Mouse (Mus musculus): ENCODE data around the gene Gpalpp1. TPM values are rescaled to one million over a fixed set of nuclear protein-coding genes. Genes with fewer than 3 reads are reported as not detected.

The Gpalpp1 gene
- polyA plus RNA-seq, 1 experiment from 2014 or later = 13.4 TPM

DNA sequence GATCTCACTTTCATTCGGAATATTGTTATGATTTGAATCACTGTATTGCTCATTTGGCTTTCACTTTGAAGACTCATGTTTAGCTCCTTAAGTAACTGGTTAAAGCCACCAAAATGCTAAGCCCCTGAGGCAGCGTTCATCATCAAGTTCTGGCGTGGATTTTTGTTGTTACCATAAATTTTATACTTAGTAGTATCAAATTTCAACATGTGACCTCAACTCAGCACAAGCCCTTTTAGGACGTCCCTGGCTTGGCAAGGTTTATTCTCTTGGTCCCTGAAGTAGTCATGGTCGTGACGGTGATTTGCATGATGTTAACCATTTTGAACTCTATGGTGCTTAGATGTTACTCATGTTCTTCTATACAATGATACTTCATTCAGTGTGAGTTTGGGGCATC is 36.5 kb upstream of the Gpalpp1 start:
- H3K4me3 ChIP-seq = no peak overlapping the region
- no peaks in the 10 kb centered on the region for H3K9me3 ChIP-seq (replicated peaks)
- H3K4me2 ChIP-seq = no peak overlapping the region
- no peak for ATAC-seq (ENCODE audit: insufficient number of reproducible peaks, low FRiP score)
- no peaks in the 10 kb centered on the region for H3K36me3 ChIP-seq
- no peaks in the 10 kb centered on the region for H3K27me3 ChIP-seq (replicated peaks)
- WGBS = 81% methylated on average over 6 of the region's 6 CpGs
- H3K9ac ChIP-seq = no peak overlapping the region
- H3K4me1 ChIP-seq (replicated peaks) = peaks cover 23% of the 10 kb centered on the region
- no peak overlapping the region for H3K27ac ChIP-seq (ENCODE audit: poor library complexity, severe bottlenecking)

DNA sequence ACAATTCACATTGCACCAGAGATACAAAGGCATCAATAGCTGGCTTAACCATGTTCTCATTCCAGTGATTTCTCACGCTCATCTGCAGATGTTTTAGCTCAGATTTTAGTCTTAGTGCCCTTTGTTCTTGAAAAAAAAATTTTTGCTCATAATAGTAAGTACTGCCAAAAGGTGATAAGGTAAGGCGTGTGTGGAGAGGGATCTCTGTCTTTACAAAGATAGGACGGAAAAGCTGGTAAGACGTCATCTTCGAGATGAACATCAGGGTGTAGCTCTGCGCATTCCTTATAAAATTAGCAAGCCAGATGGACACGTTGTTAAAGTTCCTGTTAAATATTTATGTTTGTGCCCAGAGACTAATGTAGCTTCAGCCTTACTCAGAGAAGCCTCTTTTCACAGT is 35.3 kb upstream of the Gpalpp1 start:
- no peaks in the 10 kb centered on the region for H3K36me3 ChIP-seq
- no peak overlapping the region for H3K27ac ChIP-seq (ENCODE audit: poor library complexity, severe bottlenecking)
- no peaks in the 10 kb centered on the region for H3K27me3 ChIP-seq (replicated peaks)
- no peak overlapping the region for H3K9ac ChIP-seq
- WGBS = 29% methylated on average over 7 of the region's 7 CpGs
- no peaks in the 10 kb centered on the region for H3K9me3 ChIP-seq (replicated peaks)
- H3K4me2 ChIP-seq = peak overlapping the region; percentile 40
- peaks cover 17% of the 10 kb centered on the region for H3K4me1 ChIP-seq (replicated peaks)
- no peak for ATAC-seq (ENCODE audit: insufficient number of reproducible peaks, low FRiP score)
- no peak overlapping the region for H3K4me3 ChIP-seq

DNA sequence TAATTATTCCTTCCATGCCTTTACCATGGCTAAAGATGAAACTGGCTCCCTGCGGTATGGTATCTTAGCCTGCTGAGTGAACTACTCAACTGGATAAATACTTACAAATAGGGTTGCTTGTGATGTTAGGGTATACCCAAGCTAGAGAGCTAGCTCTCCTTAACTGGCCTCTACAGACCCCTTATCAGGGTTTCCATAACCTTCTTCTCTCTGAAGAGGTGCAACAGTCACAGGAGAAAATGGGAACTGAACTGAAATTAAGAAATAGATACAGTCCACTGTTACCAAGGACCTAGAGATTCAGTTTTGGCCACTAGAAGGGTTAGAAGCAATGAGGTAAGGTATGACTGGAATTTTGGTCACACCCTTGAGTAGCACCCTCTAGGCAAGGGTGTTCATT is 34.7 kb upstream of the Gpalpp1 start:
- H3K9me3 ChIP-seq (replicated peaks) = no peaks in the 10 kb centered on the region
- H3K4me1 ChIP-seq (replicated peaks) = peaks cover 14% of the 10 kb centered on the region
- whole genome bisulfite sequencing = 64% methylated on average over 1 of the region's 1 CpGs
- H3K27me3 ChIP-seq (replicated peaks) = no peaks in the 10 kb centered on the region
- no peak overlapping the region for H3K9ac ChIP-seq
- no peak overlapping the region for H3K4me3 ChIP-seq
- no peak overlapping the region for H3K27ac ChIP-seq (ENCODE audit: poor library complexity, severe bottlenecking)
- no peak for ATAC-seq (ENCODE audit: insufficient number of reproducible peaks, low FRiP score)
- H3K4me2 ChIP-seq = no peak overlapping the region
- no peaks in the 10 kb centered on the region for H3K36me3 ChIP-seq

DNA sequence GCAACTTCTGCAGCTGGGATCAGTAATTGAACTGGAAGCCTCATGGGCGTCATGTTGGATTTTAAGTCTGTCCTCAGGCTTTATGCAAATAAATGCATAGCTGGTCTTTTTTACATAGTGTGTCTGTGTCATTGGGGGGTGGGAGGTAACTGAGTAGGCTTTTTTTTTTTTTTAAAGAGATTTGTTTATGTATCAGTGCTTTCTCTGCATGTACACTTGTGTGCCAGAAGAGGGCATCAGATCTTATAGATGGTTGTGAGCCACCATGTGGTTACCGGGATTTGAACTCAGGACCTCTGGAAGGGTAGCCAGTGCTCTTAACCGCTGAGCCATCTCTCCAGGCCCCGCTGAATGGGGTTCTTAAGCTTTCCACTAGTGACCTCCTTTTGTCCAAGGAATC is 24.4 kb upstream of the Gpalpp1 start:
- 95% methylated on average over 4 of the region's 4 CpGs for WGBS
- no peaks in the 10 kb centered on the region for H3K9me3 ChIP-seq (replicated peaks)
- H3K27me3 ChIP-seq (replicated peaks) = no peaks in the 10 kb centered on the region
- H3K4me3 ChIP-seq = no peak overlapping the region
- H3K4me1 ChIP-seq (replicated peaks) = no peaks in the 10 kb centered on the region
- H3K36me3 ChIP-seq = peaks cover 62% of the 10 kb centered on the region
- no peak overlapping the region for H3K9ac ChIP-seq
- no peak overlapping the region for H3K27ac ChIP-seq (ENCODE audit: poor library complexity, severe bottlenecking)
- no peak overlapping the region for H3K4me2 ChIP-seq
- no peak for ATAC-seq (ENCODE audit: insufficient number of reproducible peaks, low FRiP score)

DNA sequence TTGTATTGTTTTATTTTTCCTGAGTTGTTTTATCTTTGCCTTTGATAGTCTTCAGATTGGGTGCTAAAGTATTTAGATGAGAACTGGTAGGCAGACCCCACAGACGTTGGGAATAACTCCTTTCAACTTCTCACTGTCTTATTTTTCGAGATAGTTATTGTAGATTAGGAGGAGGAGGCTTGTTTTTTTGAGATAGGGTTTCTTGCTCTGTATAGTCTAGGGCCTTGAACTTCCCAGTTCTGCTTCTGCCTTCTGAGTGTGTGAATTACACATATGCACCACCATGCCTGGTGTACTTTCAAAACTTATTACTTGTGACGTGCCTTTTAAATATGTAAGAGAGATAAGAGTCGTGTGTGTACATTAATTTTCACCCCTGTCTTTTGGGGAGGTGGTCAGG is 17.6 kb upstream of the Gpalpp1 start:
- Histone ChIP-seq H3K9ac (no peak overlapping the region), H3K4me2 (no peak overlapping the region), H3K36me3 (peaks cover 84% of the 10 kb centered on the region), H3K9me3 (replicated peaks) (no peaks in the 10 kb centered on the region), H3K27ac (ENCODE audit: poor library complexity, severe bottlenecking) (no peak overlapping the region), H3K4me1 (replicated peaks) (no peaks in the 10 kb centered on the region; the same call in 1 of the 2 replicates), H3K4me3 (no peak overlapping the region), H3K27me3 (replicated peaks) (no peaks in the 10 kb centered on the region)
- 74% methylated on average over 4 of the region's 4 CpGs for WGBS
- no peak for ATAC-seq (ENCODE audit: insufficient number of reproducible peaks, low FRiP score)

DNA sequence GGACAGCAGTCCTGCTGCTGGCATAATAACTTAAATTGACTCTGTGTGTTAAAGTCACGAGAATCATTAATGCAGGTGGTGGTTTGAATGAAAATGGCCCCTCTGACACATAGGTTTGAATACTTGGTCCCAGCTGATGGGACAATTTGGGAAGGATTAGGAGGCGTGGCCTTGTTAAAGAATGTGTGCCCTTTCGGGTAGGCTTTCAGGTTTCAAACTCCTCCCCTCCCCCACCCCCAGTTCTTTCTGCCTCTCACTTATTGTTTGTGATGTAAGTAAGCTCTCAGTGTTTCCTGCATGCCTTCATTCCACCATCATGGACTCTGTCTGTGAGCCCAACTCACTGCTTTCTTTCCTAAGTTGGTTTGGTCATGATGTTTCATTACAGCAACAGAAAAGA is 16.8 kb upstream of the Gpalpp1 start:
- no peak overlapping the region for H3K9ac ChIP-seq
- WGBS = 84% methylated on average over 3 of the region's 3 CpGs
- H3K4me2 ChIP-seq = no peak overlapping the region
- H3K9me3 ChIP-seq (replicated peaks) = no peaks in the 10 kb centered on the region
- no peak overlapping the region for H3K4me3 ChIP-seq
- peaks cover 79% of the 10 kb centered on the region for H3K36me3 ChIP-seq
- H3K27me3 ChIP-seq (replicated peaks) = no peaks in the 10 kb centered on the region
- H3K27ac ChIP-seq (ENCODE audit: poor library complexity, severe bottlenecking) = no peak overlapping the region
- ATAC-seq (ENCODE audit: insufficient number of reproducible peaks, low FRiP score) = no peak
- peaks cover 8% of the 10 kb centered on the region for H3K4me1 ChIP-seq (replicated peaks)

DNA sequence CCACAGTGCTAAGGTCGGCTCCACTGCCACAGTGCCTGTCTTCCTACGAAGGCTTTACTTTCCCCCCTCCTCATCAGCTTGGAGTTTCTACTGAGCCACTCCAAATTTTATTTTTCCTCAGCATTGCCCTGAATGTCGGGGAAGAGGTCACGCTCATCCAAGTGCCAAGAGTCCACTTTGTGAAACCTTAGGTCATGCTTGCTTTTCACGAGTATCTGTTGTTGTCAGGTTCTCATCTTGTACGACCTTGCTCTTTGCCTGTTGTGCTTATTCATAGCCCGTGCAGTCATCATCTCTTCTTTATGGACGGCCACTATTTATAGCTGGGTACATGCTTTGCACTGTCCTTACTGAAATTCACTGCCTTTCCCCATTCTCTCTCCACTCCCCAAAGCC is 12.1 kb upstream of the Gpalpp1 start:
- Histone ChIP-seq H3K4me3 (no peak overlapping the region), H3K27ac (ENCODE audit: poor library complexity, severe bottlenecking) (peak overlapping the region; percentile 58), H3K36me3 (peaks cover 65% of the 10 kb centered on the region), H3K27me3 (replicated peaks) (no peaks in the 10 kb centered on the region), H3K4me1 (replicated peaks) (peaks cover 11% of the 10 kb centered on the region), H3K4me2 (no peak overlapping the region), H3K9me3 (replicated peaks) (no peaks in the 10 kb centered on the region), H3K9ac (no peak overlapping the region)
- WGBS = 70% methylated on average over 8 of the region's 8 CpGs
- no peak for ATAC-seq (ENCODE audit: insufficient number of reproducible peaks, low FRiP score)

DNA sequence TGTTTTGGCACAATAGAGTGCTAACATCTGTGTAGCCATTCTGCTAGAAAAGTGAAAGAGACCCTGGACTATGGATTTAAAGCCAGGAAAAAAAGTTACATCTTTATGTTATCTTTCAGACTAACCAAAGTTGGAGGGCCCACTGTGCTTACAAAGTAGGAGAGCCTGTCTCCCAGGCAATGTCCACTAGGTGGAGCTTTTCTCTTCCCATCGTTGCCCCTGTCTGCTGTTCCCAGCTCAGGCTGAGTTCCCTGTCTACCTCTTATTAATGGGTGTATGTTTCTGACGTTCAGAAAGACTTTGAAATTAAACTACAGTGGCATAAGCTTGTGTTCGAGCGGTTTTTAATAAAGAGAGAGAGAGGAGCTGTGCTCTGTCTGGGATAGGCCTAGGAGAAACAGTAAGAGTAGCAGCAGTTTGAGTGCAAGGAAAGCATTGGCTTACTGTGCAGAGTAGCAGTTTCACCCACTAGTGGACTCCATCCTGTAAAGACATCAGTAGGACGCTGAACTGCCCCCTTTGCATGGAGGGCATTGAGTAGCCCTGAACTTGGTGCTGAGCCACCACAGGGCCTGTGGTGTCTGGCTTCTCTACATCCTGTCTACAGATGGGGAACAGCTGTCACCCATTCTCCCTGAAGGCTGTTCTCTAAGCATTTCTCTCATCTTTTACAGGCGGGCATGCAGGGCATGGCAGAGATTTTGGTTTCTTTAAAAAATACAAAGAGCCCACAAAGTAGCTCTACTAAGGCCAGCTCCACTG is 11.5 kb upstream of the Gpalpp1 start:
- peaks cover 61% of the 10 kb centered on the region for H3K36me3 ChIP-seq
- no peak overlapping the region for H3K9ac ChIP-seq
- peak overlapping the region; percentile 58 for H3K27ac ChIP-seq (ENCODE audit: poor library complexity, severe bottlenecking)
- no peak overlapping the region for H3K4me3 ChIP-seq
- ATAC-seq (ENCODE audit: insufficient number of reproducible peaks, low FRiP score) = no peak
- peaks cover 11% of the 10 kb centered on the region for H3K4me1 ChIP-seq (replicated peaks)
- 60% methylated on average over 6 of the region's 6 CpGs for WGBS
- H3K4me2 ChIP-seq = no peak overlapping the region
- H3K27me3 ChIP-seq (replicated peaks) = no peaks in the 10 kb centered on the region
- H3K9me3 ChIP-seq (replicated peaks) = no peaks in the 10 kb centered on the region

DNA sequence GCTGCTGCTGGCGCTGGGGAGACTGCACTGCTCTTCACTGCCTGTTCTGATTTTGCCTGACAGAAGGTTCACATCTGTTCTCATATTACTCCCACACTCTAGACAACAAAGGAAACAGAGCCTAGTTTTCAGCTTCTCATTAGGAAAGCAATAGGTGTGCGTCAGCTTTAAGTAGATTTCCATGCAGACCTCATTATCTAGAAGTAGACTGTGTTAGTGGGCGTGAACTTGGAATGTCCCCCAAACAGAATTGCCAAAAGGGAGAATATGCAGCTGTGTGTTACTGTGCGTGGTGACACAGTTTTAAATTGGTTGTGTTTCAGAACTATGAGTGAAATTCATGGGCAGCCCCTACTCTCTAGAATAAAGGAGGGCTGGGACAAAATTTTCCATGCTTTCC is 9.9 kb upstream of the Gpalpp1 start:
- WGBS = 85% methylated on average over 4 of the region's 4 CpGs
- peaks cover 59% of the 10 kb centered on the region for H3K36me3 ChIP-seq
- no peak for ATAC-seq (ENCODE audit: insufficient number of reproducible peaks, low FRiP score)

DNA sequence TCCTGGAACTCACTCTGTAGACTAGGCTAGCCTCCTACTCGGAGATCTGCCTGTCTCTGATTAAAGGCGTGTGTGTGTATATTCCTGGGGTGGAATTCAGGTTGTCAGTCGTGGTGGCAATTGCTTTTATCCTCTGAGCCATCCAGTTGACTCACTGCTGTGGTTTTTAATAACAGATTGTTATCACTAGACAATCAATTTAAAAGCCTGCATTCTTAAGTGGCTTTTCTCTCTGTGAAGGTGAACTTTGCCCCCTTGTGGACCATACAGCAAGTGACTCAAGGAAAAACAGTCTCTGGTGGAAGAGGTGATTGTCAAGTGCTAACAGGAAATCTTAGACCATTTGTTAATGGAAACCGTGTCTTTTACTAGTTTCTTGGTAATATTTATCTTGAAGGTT is 8.4 kb upstream of the Gpalpp1 start:
- no peak overlapping the region for H3K4me2 ChIP-seq
- WGBS = 76% methylated on average over 4 of the region's 4 CpGs
- no peak overlapping the region for H3K4me3 ChIP-seq
- H3K27ac ChIP-seq (ENCODE audit: poor library complexity, severe bottlenecking) = no peak overlapping the region
- H3K9ac ChIP-seq = no peak overlapping the region
- no peak for ATAC-seq (ENCODE audit: insufficient number of reproducible peaks, low FRiP score)
- H3K4me1 ChIP-seq (replicated peaks) = peaks cover 11% of the 10 kb centered on the region
- H3K36me3 ChIP-seq = peaks cover 59% of the 10 kb centered on the region
- no peaks in the 10 kb centered on the region for H3K27me3 ChIP-seq (replicated peaks)
- H3K9me3 ChIP-seq (replicated peaks) = no peaks in the 10 kb centered on the region

More for the DNA sequence above, 9.9 kb upstream of the Gpalpp1 start:
- Histone ChIP-seq H3K27ac (ENCODE audit: poor library complexity, severe bottlenecking) (no peak overlapping the region), H3K9me3 (replicated peaks) (no peaks in the 10 kb centered on the region), H3K4me2 (no peak overlapping the region), H3K4me3 (no peak overlapping the region), H3K27me3 (replicated peaks) (no peaks in the 10 kb centered on the region), H3K9ac (no peak overlapping the region), H3K4me1 (replicated peaks) (peaks cover 11% of the 10 kb centered on the region)

DNA sequence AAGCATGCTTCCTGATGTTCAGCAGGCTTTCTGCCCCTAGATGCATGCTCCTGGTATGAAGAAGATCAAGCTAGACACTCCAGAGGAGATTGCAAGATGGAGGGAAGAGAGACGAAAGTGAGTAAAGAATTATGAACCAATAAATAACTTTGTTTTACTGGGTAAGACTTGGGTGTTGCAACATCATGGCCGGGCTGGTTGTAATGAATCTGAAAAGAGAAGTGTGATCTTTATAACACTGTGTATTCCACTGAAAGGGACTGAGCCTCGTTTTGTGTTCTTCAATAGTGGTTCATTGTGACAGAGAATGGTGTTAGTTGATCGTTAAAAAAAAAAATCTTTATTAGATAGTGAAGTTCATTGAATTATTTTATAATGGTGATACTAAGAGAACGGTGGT is 5.2 kb upstream of the Gpalpp1 start:
- Histone ChIP-seq H3K4me3 (no peak overlapping the region), H3K27me3 (replicated peaks) (no peaks in the 10 kb centered on the region), H3K27ac (ENCODE audit: poor library complexity, severe bottlenecking) (no peak overlapping the region), H3K36me3 (peaks cover 51% of the 10 kb centered on the region), H3K9ac (no peak overlapping the region), H3K4me2 (no peak overlapping the region), H3K9me3 (replicated peaks) (no peaks in the 10 kb centered on the region), H3K4me1 (replicated peaks) (peaks cover 3% of the 10 kb centered on the region)
- no peak for ATAC-seq (ENCODE audit: insufficient number of reproducible peaks, low FRiP score)
- WGBS = 84% methylated on average over 5 of the region's 5 CpGs

DNA sequence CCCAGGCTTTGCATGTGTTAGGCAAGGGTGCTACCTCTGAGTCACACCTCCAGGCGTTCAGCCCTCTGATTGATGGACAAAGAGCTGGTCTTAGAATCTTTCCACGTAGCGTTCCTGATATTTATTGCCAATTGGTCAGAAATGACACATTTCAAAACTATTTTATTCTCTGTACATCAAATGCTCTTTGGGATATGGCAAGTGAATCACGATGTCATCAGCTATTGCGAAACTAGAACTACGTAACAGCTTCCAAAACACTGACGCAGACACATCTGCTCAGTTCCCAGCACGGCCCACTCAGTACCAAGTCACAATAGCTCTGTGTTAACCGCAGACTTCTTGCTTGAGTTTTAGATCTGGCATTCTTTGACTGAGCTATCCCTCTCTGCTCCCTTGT is 11.0 kb downstream of the Gpalpp1 start:
- Histone ChIP-seq H3K9ac (no peak overlapping the region), H3K4me1 (replicated peaks) (no peaks in the 10 kb centered on the region), H3K27ac (ENCODE audit: poor library complexity, severe bottlenecking) (no peak overlapping the region), H3K36me3 (peaks cover 67% of the 10 kb centered on the region), H3K27me3 (replicated peaks) (no peaks in the 10 kb centered on the region), H3K9me3 (replicated peaks) (no peaks in the 10 kb centered on the region), H3K4me2 (no peak overlapping the region), H3K4me3 (no peak overlapping the region)
- WGBS = 88% methylated on average over 9 of the region's 9 CpGs
- ATAC-seq (ENCODE audit: insufficient number of reproducible peaks, low FRiP score) = no peak

Measured in heart, embryonic 12.5 days (tissue).